Mouse (Mus musculus) midbrain, embryonic 14.5 days (tissue): Measurements from ENCODE around the gene Hist1h2bb. TPM values are rescaled to one million over a fixed set of nuclear protein-coding genes. Genes with fewer than 3 reads are reported as not detected.

ENCODE experiments used
- ATAC-seq: fragments of 200-750 bp; cut with Nextera tagmentation; 2 replicates; pipeline ENCODE4 v1.8.0; 2017; ENCODE audit warnings: moderate number of reproducible peaks, moderate library complexity; ENCODE audit not compliant: low FRiP score, low TSS enrichment
- DNase-seq: peaks from one replicate; pipeline ENCODE4 v3.0.0-alpha.2; 2015
- H3K27ac ChIP-seq: fragments of 300-500 bp; sonication (generic); replicated peaks from 2 replicates; pipeline ENCODE4 v1.5.1; 2014; ENCODE audit warnings: mild to moderate bottlenecking, low read depth, low read length, moderate library complexity
- H3K27me3 ChIP-seq: fragments of 300-500 bp; sonication (generic); 2 replicates; pipeline ENCODE4 v1.6.1; 2014; ENCODE audit warnings: low read length, control low read depth, mixed read lengths; ENCODE audit not compliant: control insufficient read depth, insufficient read depth
- H3K36me3 ChIP-seq: fragments of 300-500 bp; sonication (generic); 2 replicates; pipeline ENCODE4 v1.6.1; 2014; ENCODE audit warnings: low read length, control low read depth; ENCODE audit not compliant: control insufficient read depth, insufficient read depth
- H3K4me1 ChIP-seq: fragments of 300-500 bp; sonication (generic); 2 replicates; pipeline ENCODE4 v1.6.1; 2014; ENCODE audit warnings: mild to moderate bottlenecking, antibody characterized with exemption, low read length, control low read depth; ENCODE audit not compliant: control insufficient read depth, insufficient read depth
- H3K4me2 ChIP-seq: fragments of 300-500 bp; sonication (generic); 2 replicates; pipeline ENCODE4 v1.6.1; 2014; ENCODE audit warnings: mild to moderate bottlenecking, low read length, moderate library complexity
- H3K4me3 ChIP-seq: fragments of 300-500 bp; sonication (generic); replicated peaks from 2 replicates; pipeline ENCODE4 v1.5.1; 2014; ENCODE audit warnings: low read depth, low read length
- H3K9ac ChIP-seq: fragments of 300-500 bp; sonication (generic); replicated peaks from 2 replicates; pipeline ENCODE4 v1.6.1; 2014; ENCODE audit warnings: mild to moderate bottlenecking, low read length, moderate library complexity
- H3K9me3 ChIP-seq: fragments of 300-500 bp; sonication (generic); 2 replicates; pipeline ENCODE4 v1.6.1; 2016; ENCODE audit warnings: low read length, control low read depth, mixed read lengths; ENCODE audit not compliant: control insufficient read depth
- WGBS: fragments of 180-500 bp; shearing (Covaris S2); extraction: QIAGEN DNeasy Blood & Tissue Kit; methylation state at CpG from one replicate; pipeline ENCODE4 v1.1.7; 2014; 5-methylcytosine and 5-hydroxymethylcytosine counted together
- polyA plus RNA-seq: library from polyadenylated mRNA; unstranded; fragments of >200 nt; fragmentation: Nextera tagmentation; extraction: Ambion mirVana; gene quantifications from 2 replicates; pipeline ENCODE4 v1.2.1, GENCODE M21; 2014

Gene Hist1h2bb
- polyA plus RNA-seq, 1 experiment from 2014 or later = 0.51 TPM

- H3K36me3 ChIP-seq = no peaks in the 10 kb centered on the region
- peak overlapping the region; percentile 98 for H3K4me2 ChIP-seq
- H3K4me1 ChIP-seq = peaks cover 19% of the 10 kb centered on the region
- H3K9me3 ChIP-seq = no peaks in the 10 kb centered on the region
- H3K27ac ChIP-seq = peak overlapping the region; percentile 42
- peak overlapping the region; percentile 48 for H3K4me3 ChIP-seq
- 17% methylated on average over 4 of the region's 4 CpGs for WGBS
- no peak for ATAC-seq
- H3K9ac ChIP-seq = peak overlapping the region; percentile 24; the same call in 1 of the 2 replicates
- no peaks in the 10 kb centered on the region for H3K27me3 ChIP-seq
- no peak for DNase-seq
These were observed 8.5 kb upstream of the Hist1h2bb start for GRCm38 (mm10) chr13:23738041-23738440.

- peak; percentile 94 for ATAC-seq
- DNase-seq = peak; percentile 93
- peaks cover 19% of the 10 kb centered on the region for H3K4me1 ChIP-seq
- no peaks in the 10 kb centered on the region for H3K9me3 ChIP-seq
- peak within 1 kb of the TSS; percentile 78 for H3K27ac ChIP-seq
- peak within 1 kb of the TSS; percentile 98 for H3K4me2 ChIP-seq
- H3K9ac ChIP-seq = peak within 1 kb of the TSS; percentile 57; the same call in 1 of the 2 replicates
- H3K27me3 ChIP-seq = no peaks in the 10 kb centered on the region
- H3K36me3 ChIP-seq = no peaks in the 10 kb centered on the region
- under 1% methylated on average over 30 of the region's 38 CpGs for WGBS
- peak within 1 kb of the TSS; percentile 48 for H3K4me3 ChIP-seq
These were observed 7.9 kb upstream of the Hist1h2bb start, which contains the start of gene Hist1h1c for GRCm38 (mm10) chr13:23738677-23739068. TSS of gene Hist1h1c (plus strand) at chr13:23738808.

GRCm38 (mm10) chr13:23739069-23739921 lies 7.2 kb upstream of the Hist1h2bb start:
- Histone ChIP-seq H3K9ac (peak overlapping the region; percentile 57; the same call in 1 of the 2 replicates), H3K4me2 (peak overlapping the region; percentile 98), H3K36me3 (no peaks in the 10 kb centered on the region), H3K27ac (peak overlapping the region; percentile 78), H3K9me3 (no peaks in the 10 kb centered on the region), H3K27me3 (no peaks in the 10 kb centered on the region), H3K4me1 (peaks cover 19% of the 10 kb centered on the region), H3K4me3 (peak overlapping the region; percentile 48)
- WGBS = under 1% methylated on average over 39 of the region's 39 CpGs
- ATAC-seq = peak; percentile 85
- DNase-seq = peak; percentile 92

GRCm38 (mm10) chr13:23739922-23740252 lies 6.6 kb upstream of the Hist1h2bb start:
- Histone ChIP-seq H3K36me3 (no peaks in the 10 kb centered on the region), H3K4me1 (peaks cover 19% of the 10 kb centered on the region), H3K27me3 (no peaks in the 10 kb centered on the region), H3K27ac (peak overlapping the region; percentile 78), H3K9ac (peak overlapping the region; percentile 57; the same call in 1 of the 2 replicates), H3K4me2 (peak overlapping the region; percentile 98), H3K9me3 (no peaks in the 10 kb centered on the region), H3K4me3 (peak overlapping the region; percentile 48)
- WGBS = 2% methylated on average over 14 of the region's 14 CpGs
- ATAC-seq (no peak), DNase-seq (no peak)

GRCm38 (mm10) chr13:23740256-23740840 lies 6.2 kb upstream of the Hist1h2bb start:
- Histone ChIP-seq H3K9me3 (no peaks in the 10 kb centered on the region), H3K4me3 (peak overlapping the region; percentile 48), H3K36me3 (no peaks in the 10 kb centered on the region), H3K27ac (no peak overlapping the region), H3K27me3 (no peaks in the 10 kb centered on the region), H3K4me1 (peaks cover 19% of the 10 kb centered on the region), H3K9ac (peak overlapping the region; percentile 57; the same call in 1 of the 2 replicates), H3K4me2 (peak overlapping the region; percentile 98)
- ATAC-seq = no peak
- 34% methylated on average over 13 of the region's 13 CpGs for WGBS
- no peak for DNase-seq

GRCm38 (mm10) chr13:23740910-23741309 lies 5.6 kb upstream of the Hist1h2bb start:
- 66% methylated on average over 5 of the region's 5 CpGs for WGBS
- peak overlapping the region; percentile 98; the same call in 1 of the 2 replicates for H3K4me2 ChIP-seq
- H3K27ac ChIP-seq = no peak overlapping the region
- no peaks in the 10 kb centered on the region for H3K27me3 ChIP-seq
- H3K4me3 ChIP-seq = no peak overlapping the region
- no peaks in the 10 kb centered on the region for H3K36me3 ChIP-seq
- H3K4me1 ChIP-seq = peaks cover 21% of the 10 kb centered on the region
- DNase-seq (no peak), ATAC-seq (no peak)
- no peaks in the 10 kb centered on the region for H3K9me3 ChIP-seq
- no peak overlapping the region for H3K9ac ChIP-seq

- Histone ChIP-seq H3K27ac (no peak overlapping the region), H3K4me1 (peaks cover 22% of the 10 kb centered on the region), H3K4me3 (no peak overlapping the region), H3K4me2 (no peak overlapping the region), H3K9ac (no peak overlapping the region), H3K27me3 (no peaks in the 10 kb centered on the region), H3K9me3 (no peaks in the 10 kb centered on the region), H3K36me3 (no peaks in the 10 kb centered on the region)
- DNase-seq = no peak
- no peak for ATAC-seq
These were observed 4.5 kb upstream of the Hist1h2bb start for GRCm38 (mm10) chr13:23742007-23742406.

- no peak for ATAC-seq
- Histone ChIP-seq H3K9me3 (no peaks in the 10 kb centered on the region), H3K9ac (no peak overlapping the region), H3K36me3 (no peaks in the 10 kb centered on the region), H3K27ac (no peak overlapping the region), H3K27me3 (no peaks in the 10 kb centered on the region), H3K4me1 (peaks cover 25% of the 10 kb centered on the region), H3K4me2 (no peak overlapping the region), H3K4me3 (no peak overlapping the region)
- no peak for DNase-seq
- 86% methylated on average over 5 of the region's 5 CpGs for WGBS
These were observed 3.3 kb upstream of the Hist1h2bb start for GRCm38 (mm10) chr13:23743215-23743614.
